Mouse (Mus musculus): ENCODE results near the gene Lbx2.

DNA sequence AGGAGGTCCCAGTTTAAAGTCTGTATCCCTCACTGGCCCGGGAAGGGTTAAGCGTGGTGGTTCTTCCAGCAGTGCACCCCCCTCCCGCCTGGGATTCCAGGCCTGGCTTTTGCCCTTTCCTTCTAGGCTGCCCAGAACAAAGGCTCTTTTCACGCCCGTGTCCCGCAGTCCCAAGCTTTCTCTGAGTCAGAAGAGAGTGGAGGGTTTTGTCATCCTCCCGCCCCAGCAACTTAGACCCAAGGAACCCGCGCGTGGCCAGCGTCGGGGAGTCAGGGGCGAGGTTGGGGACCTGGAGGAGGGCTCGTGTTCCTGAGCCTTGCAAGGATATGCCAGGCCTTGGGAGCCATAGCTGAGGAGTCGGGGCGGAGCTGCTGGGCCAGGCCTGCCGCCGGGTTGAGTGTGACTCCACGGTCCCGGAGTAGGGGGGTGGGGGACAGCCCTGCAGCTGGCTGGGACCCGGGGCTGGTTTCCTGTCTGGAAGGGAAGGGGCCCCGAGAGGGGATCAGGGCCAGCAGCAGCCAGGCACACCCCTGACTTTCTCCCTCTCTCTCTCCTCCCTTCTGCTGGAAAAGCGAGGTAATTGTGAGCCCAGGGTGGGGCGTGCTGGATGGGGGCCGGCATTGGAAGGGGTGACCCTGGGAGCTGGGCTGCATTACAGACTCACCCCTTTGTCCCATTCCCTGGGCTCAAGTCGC, 50.9 kb downstream of the Lbx2 start:
- TF ChIP-seq CTCF (IDR thresholded peaks at IDR 0.05; ENCODE audit: extremely low read depth, insufficient read depth, low read length) (no peak), POLR2A (IDR thresholded peaks at IDR 0.05; ENCODE audit: extremely low read depth, insufficient read depth, low read length) (no peak)
